Mouse (Mus musculus) olfactory bulb, adult 2 months (tissue): ENCODE measurements around the gene Acin1. TPM values are rescaled to one million over a fixed set of nuclear protein-coding genes. Genes with fewer than 3 reads are reported as not detected.

ENCODE experiments used
- H3K27ac ChIP-seq: fragments of 200-500 bp; 2 replicates; pipeline ENCODE4 v1.5.1; 2012; ENCODE audit warnings: low read depth, low read length; ENCODE audit not compliant: insufficient read depth
- H3K4me1 ChIP-seq: fragments of 200-500 bp; 2 replicates; pipeline ENCODE4 v1.6.1; 2012; ENCODE audit warnings: low read length; ENCODE audit not compliant: control insufficient read depth, insufficient read depth
- H3K4me3 ChIP-seq: fragments of 200-500 bp; 2 replicates; pipeline ENCODE4 v1.5.1; 2012; ENCODE audit warnings: mild to moderate bottlenecking, low read depth, low read length, moderate library complexity; ENCODE audit not compliant: insufficient read depth
- CTCF ChIP-seq: fragments of 200-500 bp; IDR thresholded peaks from 2 replicates; pipeline ENCODE4 v1.5.1; 2012; ENCODE audit warnings: low read depth, mild to moderate bottlenecking, low read length, moderate library complexity; ENCODE audit not compliant: insufficient read depth
- POLR2A ChIP-seq: fragments of 200-500 bp; IDR thresholded peaks from 2 replicates; pipeline ENCODE4 v1.6.1; 2012; ENCODE audit warnings: mild to moderate bottlenecking, low read depth, low read length, moderate library complexity; ENCODE audit not compliant: insufficient read depth
- WGBS: fragments of 180-500 bp; shearing (Covaris S2); methylation state at CpG from one replicate; pipeline ENCODE4 v1.1.7; 2018; 5-methylcytosine and 5-hydroxymethylcytosine counted together
- polyA plus RNA-seq: library from polyadenylated mRNA; stranded (reverse); fragments of >200 nt; gene quantifications from 2 replicates; pipeline ENCODE4 v1.2.4, GENCODE M21; 2012; ENCODE audit warnings: low replicate concordance; ENCODE audit not compliant: missing spikeins, insufficient read depth, insufficient read length

Acin1 gene
- polyA plus RNA-seq = 835 TPM in 1 of 2 replicates, not detected in the other

- WGBS = under 1% methylated on average over 44 of the region's 44 CpGs
- TF ChIP-seq CTCF = no peak
- TF ChIP-seq POLR2A = peak; percentile 76
Measured at GRCm38 (mm10) chr14:54686522-54687143, at the start of gene Acin1. Gene Acin1 (minus strand): TSS chr14:54686931.

GRCm38 (mm10) chr14:54735221-54735620, 48.5 kb upstream of the Acin1 start:
- no peak overlapping the region for H3K27ac ChIP-seq
- 89% methylated on average over 4 of the region's 4 CpGs for WGBS
- H3K4me1 ChIP-seq = peaks cover 17% of the 10 kb centered on the region
- no peak for TF ChIP-seq CTCF
- TF ChIP-seq POLR2A = no peak
- H3K4me3 ChIP-seq = no peak overlapping the region

More at GRCm38 (mm10) chr14:54686522-54687143, at the start of gene Acin1:
- Histone ChIP-seq H3K27ac (peak within 1 kb of the TSS; percentile 96), H3K4me3 (peak within 1 kb of the TSS; percentile 83), H3K4me1 (0 out of 2 replicates have a peak, but pooled peaks cover 2% of the 10 kb centered on the region)

GRCm38 (mm10) chr14:54734004-54734403, 47.3 kb upstream of the Acin1 start:
- no peak overlapping the region for H3K4me3 ChIP-seq
- WGBS = 47% methylated on average over 4 of the region's 4 CpGs
- H3K4me1 ChIP-seq = peaks cover 23% of the 10 kb centered on the region
- H3K27ac ChIP-seq = no peak overlapping the region
- TF ChIP-seq POLR2A (no peak), CTCF (no peak)

DNA sequence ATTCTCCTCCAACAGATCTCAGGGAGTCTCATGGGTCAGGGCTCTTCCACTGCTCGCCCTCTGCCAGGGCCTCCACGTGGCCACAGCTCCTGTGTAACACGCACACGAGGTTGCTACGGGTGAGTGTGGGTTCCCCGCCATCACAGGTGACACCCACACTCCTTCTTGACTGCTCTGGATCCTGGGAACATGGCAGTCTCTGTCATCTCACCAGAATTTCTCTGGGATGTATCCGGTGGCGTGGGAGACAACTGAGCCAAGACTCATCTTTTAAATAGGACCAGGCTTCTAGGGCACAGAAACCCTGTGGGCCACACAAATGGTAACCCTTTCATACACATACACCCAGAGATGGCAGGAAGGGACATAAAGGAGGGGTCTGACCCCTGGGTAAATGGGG, 45.5 kb upstream of the Acin1 start:
- Histone ChIP-seq H3K4me1 (peaks cover 18% of the 10 kb centered on the region), H3K27ac (no peak overlapping the region), H3K4me3 (no peak overlapping the region)
- WGBS = 90% methylated on average over 8 of the region's 8 CpGs
- TF ChIP-seq CTCF (no peak), POLR2A (no peak)

DNA sequence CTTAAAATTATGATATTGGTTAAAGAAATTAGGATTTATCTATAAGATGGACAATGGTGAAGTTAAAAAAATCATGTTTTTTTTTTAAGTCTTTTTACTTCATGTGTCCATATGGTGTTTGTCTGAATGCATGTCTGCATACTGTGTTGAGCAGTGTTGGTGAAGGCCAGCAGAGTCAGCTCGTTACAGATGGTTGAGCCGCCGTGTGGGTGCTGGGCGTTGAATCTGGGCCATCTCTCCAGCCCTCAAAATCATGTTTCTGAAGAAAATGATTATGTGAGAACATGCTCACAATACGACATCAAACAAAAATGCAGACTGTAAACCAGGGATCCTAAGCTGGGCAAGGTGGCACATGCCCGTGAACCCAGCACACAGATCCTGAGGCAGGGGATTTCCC, 43.6 kb upstream of the Acin1 start:
- H3K27ac ChIP-seq = no peak overlapping the region
- no peak overlapping the region for H3K4me3 ChIP-seq
- H3K4me1 ChIP-seq = peaks cover 12% of the 10 kb centered on the region
- 89% methylated on average over 6 of the region's 6 CpGs for WGBS
- TF ChIP-seq CTCF (no peak), POLR2A (no peak)

- TF ChIP-seq POLR2A = no peak
- TF ChIP-seq CTCF = no peak
- 64% methylated on average over 13 of the region's 13 CpGs for WGBS
- peaks cover 10% of the 10 kb centered on the region for H3K4me1 ChIP-seq
- H3K27ac ChIP-seq = no peak overlapping the region
- no peak overlapping the region for H3K4me3 ChIP-seq
Measured at GRCm38 (mm10) chr14:54728823-54729653, 42.3 kb upstream of the Acin1 start.

DNA sequence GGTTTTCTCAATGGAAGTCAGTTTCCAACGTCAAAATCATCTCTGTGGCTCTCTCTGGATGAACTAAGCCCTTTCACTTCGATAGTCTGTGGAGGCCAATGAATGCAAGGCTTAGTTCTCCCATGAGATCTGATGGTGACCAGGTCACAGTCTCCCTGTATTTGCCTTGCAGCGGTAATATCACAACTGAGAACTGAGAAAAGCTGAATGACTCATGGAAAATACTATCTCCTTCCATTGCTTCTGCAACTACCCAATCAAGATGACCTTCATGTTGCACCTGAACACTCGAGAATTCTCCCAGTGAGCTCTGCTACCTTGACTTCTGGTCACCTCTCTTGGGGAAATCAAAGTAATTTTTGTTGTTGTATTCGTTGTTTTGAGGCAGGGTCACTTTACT, 40.8 kb upstream of the Acin1 start:
- Histone ChIP-seq H3K4me3 (no peak overlapping the region), H3K4me1 (peaks cover 10% of the 10 kb centered on the region), H3K27ac (no peak overlapping the region)
- TF ChIP-seq POLR2A (no peak), CTCF (no peak)
- 79% methylated on average over 5 of the region's 5 CpGs for WGBS

DNA sequence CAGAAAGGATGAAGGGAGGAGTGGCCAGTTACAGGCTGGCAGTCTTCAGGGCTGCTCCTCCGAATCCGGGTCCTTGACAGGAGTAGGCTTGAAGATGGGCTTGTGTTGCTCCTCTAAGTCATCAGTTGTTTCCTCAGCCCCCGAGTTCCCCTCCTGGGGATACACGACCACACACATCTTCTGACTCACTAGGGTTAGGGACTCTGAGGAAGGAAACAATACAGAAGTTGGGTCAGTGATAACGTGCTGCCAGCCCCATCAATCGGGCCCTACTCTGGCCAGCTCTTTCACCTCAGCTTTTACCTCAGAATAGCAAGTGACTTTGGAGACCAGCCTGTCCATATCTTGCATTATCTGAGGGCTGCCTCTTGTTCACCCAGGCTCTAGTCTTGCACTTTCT, 37.3 kb upstream of the Acin1 start:
- no peak overlapping the region for H3K4me3 ChIP-seq
- peaks cover 2% of the 10 kb centered on the region; the same call in 1 of the 2 replicates for H3K4me1 ChIP-seq
- no peak overlapping the region for H3K27ac ChIP-seq
- TF ChIP-seq CTCF = no peak
- TF ChIP-seq POLR2A = no peak
- WGBS = 64% methylated on average over 6 of the region's 6 CpGs

GRCm38 (mm10) chr14:54721711-54722110, 35.0 kb upstream of the Acin1 start:
- Histone ChIP-seq H3K27ac (no peak overlapping the region), H3K4me1 (no peaks in the 10 kb centered on the region), H3K4me3 (no peak overlapping the region)
- no peak for TF ChIP-seq POLR2A
- no peak for TF ChIP-seq CTCF
- 84% methylated on average over 10 of the region's 10 CpGs for WGBS
